26 mouse cellular contexts compared by ENCODE assay signal in genomic region chr7:68906771-68907395, GRCm38 (mm10).
DNase-seq lines count a peak whose midpoint lies in the region; ATAC-seq and TF ChIP-seq lines count a peak whose summit lies in the region.
"Had no signal": no experiment of that assay in that cellular context is flagged by ENCODE, and none has a peak within 500 bp of the region (broad histone marks: within the 10 kb centered on the region; RNA-seq: fewer than 3 reads in every experiment).

No protein-coding gene starts in this region.

- no peak overlapping the region for H3K9ac ChIP-seq in neural tube, embryonic 15.5 days (replicated peaks)
- H3K9ac ChIP-seq in forebrain, embryonic 14.5 days (ENCODE audit: low read length): no peak overlapping the region
- H3K9ac ChIP-seq in hindbrain, embryonic 15.5 days: no peak overlapping the region
- H3K9ac ChIP-seq in midbrain, embryonic 16.5 days (ENCODE audit: low read depth, low read length): no peak overlapping the region
- H3K9ac ChIP-seq: heart, embryonic 15.5 days; intestine, embryonic 15.5 days; limb, embryonic 12.5 days had no signal

- no peak overlapping the region for H3K27ac ChIP-seq in neural tube, embryonic 15.5 days (replicated peaks)
- H3K27ac ChIP-seq in forebrain, embryonic 14.5 days (ENCODE audit: low read depth, low read length): no peak overlapping the region
- H3K27ac ChIP-seq in hindbrain, embryonic 15.5 days (replicated peaks): 0 out of 2 replicates have a peak overlapping the region, but pooled peaks have one; percentile 48
- 0 out of 2 replicates have a peak overlapping the region, but pooled peaks have one; percentile 42 for H3K27ac ChIP-seq in midbrain, embryonic 16.5 days (ENCODE audit: low read length)
- H3K27ac ChIP-seq in cerebellum, adult 2 months (ENCODE audit: insufficient read depth, low read length): no peak overlapping the region
- H3K27ac ChIP-seq: heart, embryonic 15.5 days; intestine, embryonic 15.5 days; limb, embryonic 12.5 days had no signal

- H3K36me3 ChIP-seq in neural tube, embryonic 15.5 days: no peaks in the 10 kb centered on the region
- H3K36me3 ChIP-seq in forebrain, embryonic 14.5 days (ENCODE audit: control insufficient read depth, insufficient read depth, low read length): no peaks in the 10 kb centered on the region
- H3K36me3 ChIP-seq in hindbrain, embryonic 15.5 days: no peaks in the 10 kb centered on the region
- no peaks in the 10 kb centered on the region for H3K36me3 ChIP-seq in midbrain, embryonic 16.5 days (ENCODE audit: control insufficient read depth, insufficient read depth, low read length)
- H3K36me3 ChIP-seq: G1E; heart, embryonic 15.5 days; intestine, embryonic 15.5 days; limb, embryonic 12.5 days had no signal

- H3K9me3 ChIP-seq in neural tube, embryonic 15.5 days (replicated peaks): no peaks in the 10 kb centered on the region
- H3K9me3 ChIP-seq in forebrain, embryonic 14.5 days (replicated peaks; ENCODE audit: control insufficient read depth, low read length): no peaks in the 10 kb centered on the region
- H3K9me3 ChIP-seq in hindbrain, embryonic 15.5 days: no peaks in the 10 kb centered on the region
- H3K9me3 ChIP-seq in midbrain, embryonic 16.5 days (replicated peaks; ENCODE audit: control insufficient read depth, low read length, poor library complexity, severe bottlenecking): no peaks in the 10 kb centered on the region
- H3K9me3 ChIP-seq: heart, embryonic 15.5 days; intestine, embryonic 15.5 days; limb, embryonic 12.5 days had no signal

- no peak overlapping the region for H3K4me3 ChIP-seq in neural tube, embryonic 15.5 days (replicated peaks)
- H3K4me3 ChIP-seq in forebrain, embryonic 14.5 days (ENCODE audit: low read depth, low read length): no peak overlapping the region
- H3K4me3 ChIP-seq in hindbrain, embryonic 15.5 days: no peak overlapping the region
- H3K4me3 ChIP-seq in midbrain, embryonic 16.5 days (ENCODE audit: low read depth, low read length): no peak overlapping the region
- H3K4me3 ChIP-seq in lung, adult 2 months (replicated peaks; ENCODE audit: extremely low read depth, low read depth, low read length): no peak overlapping the region
- no peak overlapping the region for H3K4me3 ChIP-seq in cerebellum, adult 2 months (replicated peaks; ENCODE audit: insufficient read depth, low read depth, low read length)
- H3K4me3 ChIP-seq: heart, embryonic 15.5 days; intestine, embryonic 15.5 days; layer of hippocampus, adult 2 months; limb, embryonic 12.5 days had no signal

- H3K4me1 ChIP-seq in neural tube, embryonic 15.5 days: 0 out of 2 replicates have a peak, but pooled peaks cover 8% of the 10 kb centered on the region
- H3K4me1 ChIP-seq in forebrain, embryonic 14.5 days (ENCODE audit: control insufficient read depth, insufficient read depth, low read length): peaks cover 2% of the 10 kb centered on the region; the same call in 1 of the 2 replicates
- peaks cover 21% of the 10 kb centered on the region for H3K4me1 ChIP-seq in hindbrain, embryonic 15.5 days (replicated peaks)
- peaks cover 8% of the 10 kb centered on the region; the same call in 1 of the 2 replicates for H3K4me1 ChIP-seq in midbrain, embryonic 16.5 days (ENCODE audit: control insufficient read depth, insufficient read depth, low read length)
- H3K4me1 ChIP-seq in lung, adult 2 months (ENCODE audit: control insufficient read depth, insufficient read depth, low read length): no peaks in the 10 kb centered on the region
- no peaks in the 10 kb centered on the region for H3K4me1 ChIP-seq in cerebellum, adult 2 months (ENCODE audit: control insufficient read depth, insufficient read depth, low read length)
- H3K4me1 ChIP-seq: heart, embryonic 15.5 days; intestine, embryonic 15.5 days; limb, embryonic 12.5 days had no signal

- no peak for ATAC-seq in neural tube, embryonic 15.5 days (ENCODE audit: low FRiP score)
- ATAC-seq in forebrain, embryonic 14.5 days: peak; percentile 56
- ATAC-seq in hindbrain, embryonic 15.5 days (ENCODE audit: low FRiP score, low read depth): no peak
- ATAC-seq in midbrain, embryonic 16.5 days: peak; percentile 71; the same call in 1 of the 2 replicates
- ATAC-seq: intestine, embryonic 15.5 days; Patski had no signal

- no peak for DNase-seq in neural tube, embryonic 10.5 days (ENCODE audit: extremely low spot score, low spot score)
- DNase-seq in forebrain, embryonic 14.5 days (ENCODE audit: low spot score): peak; percentile 57
- DNase-seq in lung, adult 2 months: no peak
- DNase-seq in cerebellum, adult 2 months: no peak
- DNase-seq in thymus, postnatal 14 days: no peak
- DNase-seq: adrenal gland, adult 2 months; B cell, adult 2 months; cerebellum, adult 9-10 months; heart, postnatal 4 days; kidney, adult 9 months; kidney, postnatal 14 days; lung, adult 18-20 months; lung, postnatal 4 days; right cerebral cortex, postnatal 25 days; spleen, adult 18-20 months had no signal

- no peak for TF ChIP-seq POLR2A in lung, adult 2 months (IDR thresholded peaks at IDR 0.05; ENCODE audit: borderline replicate concordance, extremely low read depth, low read depth, low read length)
- no peak for TF ChIP-seq POLR2A in cerebellum, adult 2 months (IDR thresholded peaks at IDR 0.05; ENCODE audit: borderline replicate concordance, insufficient read depth, low read length)

- H3K4me2 ChIP-seq in neural tube, embryonic 15.5 days: 0 out of 2 replicates have a peak overlapping the region, but pooled peaks have one; percentile 6
- no peak overlapping the region for H3K4me2 ChIP-seq in forebrain, embryonic 14.5 days (ENCODE audit: low read length)
- H3K4me2 ChIP-seq in hindbrain, embryonic 15.5 days: no peak overlapping the region
- no peak overlapping the region for H3K4me2 ChIP-seq in midbrain, embryonic 16.5 days (ENCODE audit: low read length)
- H3K4me2 ChIP-seq: heart, embryonic 15.5 days; intestine, embryonic 15.5 days; limb, embryonic 12.5 days; liver, embryonic 11.5 days had no signal

- 39% methylated on average over 8 of the region's 8 CpGs for WGBS in neural tube, embryonic 15.5 days
- WGBS in forebrain, embryonic 14.5 days: 31% methylated on average over 8 of the region's 8 CpGs
- WGBS in hindbrain, embryonic 15.5 days: 34% methylated on average over 8 of the region's 8 CpGs
- WGBS in midbrain, embryonic 16.5 days: 31% methylated on average over 8 of the region's 8 CpGs
- WGBS in lung, adult 2 months: 84% methylated on average over 8 of the region's 8 CpGs
- 40% methylated on average over 8 of the region's 8 CpGs for WGBS in cerebellum, adult 2 months

- TF ChIP-seq CTCF in lung, adult 2 months (IDR thresholded peaks at IDR 0.05; ENCODE audit: insufficient read depth, low read length): no peak
- TF ChIP-seq CTCF in cerebellum, adult 2 months (IDR thresholded peaks at IDR 0.05; ENCODE audit: borderline replicate concordance, insufficient read depth, low read depth, low read length): no peak

- no peaks in the 10 kb centered on the region for H3K27me3 ChIP-seq in neural tube, embryonic 15.5 days (replicated peaks)
- no peaks in the 10 kb centered on the region for H3K27me3 ChIP-seq in forebrain, embryonic 14.5 days (replicated peaks; ENCODE audit: control insufficient read depth, insufficient read depth, low read length)
- no peaks in the 10 kb centered on the region for H3K27me3 ChIP-seq in hindbrain, embryonic 15.5 days
- no peaks in the 10 kb centered on the region for H3K27me3 ChIP-seq in midbrain, embryonic 16.5 days (ENCODE audit: control insufficient read depth, insufficient read depth, low read depth, low read length)
- H3K27me3 ChIP-seq in cerebellum, adult 2 months (ENCODE audit: control insufficient read depth, insufficient read depth, low read length): no peaks in the 10 kb centered on the region
- H3K27me3 ChIP-seq: CH12.LX; heart, embryonic 15.5 days; intestine, embryonic 15.5 days; limb, embryonic 12.5 days; Patski had no signal

Comparison
In these comparisons a context has a peak if more than half of its experiments do, and no peak if none do; other contexts are left out.
1. ATAC-seq: peak in forebrain, embryonic 14.5 days (single experiment) and midbrain, embryonic 16.5 days (single experiment); none in neural tube, embryonic 15.5 days (single experiment) and hindbrain, embryonic 15.5 days (single experiment).
2. H3K27ac ChIP-seq: peak in hindbrain, embryonic 15.5 days (single experiment) and midbrain, embryonic 16.5 days (single experiment); none in neural tube, embryonic 15.5 days (single experiment), forebrain, embryonic 14.5 days (single experiment) and cerebellum, adult 2 months (single experiment).